Mouse (Mus musculus) layer of hippocampus, adult 9-10 months (tissue): ENCODE measurements at regions not wholly inside any gene's neighbourhood (a gene's known extent, or its start where the extent isn't known, plus 50 kb on each side); places are given as distances from the start of the nearest gene placed in this dataset.

Experiments
- DNase-seq: peaks from one replicate; pipeline ENCODE4 v3.0.0; 2022; ENCODE audit warnings: low spot score

GRCm38 (mm10) chr11:27280791-27281190, 687.0 kb upstream of the Vrk2 start:
- DNase-seq: no peak

- DNase-seq: peak; percentile 41
These were observed 670.5 kb upstream of the Vrk2 start for GRCm38 (mm10) chr11:27264253-27264652.

GRCm38 (mm10) chr11:27258521-27258920, 664.7 kb upstream of the Vrk2 start:
- no peak for DNase-seq

- DNase-seq: no peak
These were observed 642.1 kb upstream of the Vrk2 start for GRCm38 (mm10) chr11:27235884-27236283.

- DNase-seq: no peak
These were observed 632.7 kb upstream of the Vrk2 start for GRCm38 (mm10) chr11:27226454-27226853.

GRCm38 (mm10) chr11:27222436-27222835, 628.6 kb upstream of the Vrk2 start:
- no peak for DNase-seq

- DNase-seq: no peak
These were observed 628.2 kb upstream of the Vrk2 start for GRCm38 (mm10) chr11:27221956-27222355.

- peak; percentile 3 for DNase-seq
These were observed 626.2 kb upstream of the Vrk2 start for GRCm38 (mm10) chr11:27219715-27220699.

- no peak for DNase-seq
These were observed 622.0 kb upstream of the Vrk2 start for GRCm38 (mm10) chr11:27215752-27216151.

GRCm38 (mm10) chr11:27203330-27204214, 609.8 kb upstream of the Vrk2 start:
- DNase-seq: no peak

GRCm38 (mm10) chr11:27184035-27184434, 590.2 kb upstream of the Vrk2 start:
- DNase-seq: no peak

GRCm38 (mm10) chr11:27183422-27183821, 589.6 kb upstream of the Vrk2 start:
- DNase-seq: no peak

- no peak for DNase-seq
These were observed 566.6 kb upstream of the Vrk2 start for GRCm38 (mm10) chr11:27160411-27160810.
